Mouse (Mus musculus) thymus, adult 2 months (tissue): ENCODE results near the gene Tex45. TPM values are rescaled to one million over a fixed set of nuclear protein-coding genes. Genes with fewer than 3 reads are reported as not detected.

Experiments
- DNase-seq: peaks from one replicate; pipeline ENCODE4 v3.0.0; 2021
- H3K27ac ChIP-seq: fragments of 200-500 bp; 2 replicates; pipeline ENCODE4 v1.5.1; 2012; ENCODE audit warnings: low read length, control low read depth; ENCODE audit not compliant: control insufficient read depth, insufficient read depth
- H3K27me3 ChIP-seq: fragments of 200-500 bp; 2 replicates; pipeline ENCODE4 v1.6.1; 2012; ENCODE audit warnings: mild to moderate bottlenecking, low read length, moderate library complexity, mixed read lengths; ENCODE audit not compliant: control insufficient read depth, insufficient read depth
- H3K36me3 ChIP-seq: fragments of 200-500 bp; 2 replicates; pipeline ENCODE4 v1.6.1; 2012; ENCODE audit warnings: mild to moderate bottlenecking, low read length, moderate library complexity; ENCODE audit not compliant: control insufficient read depth, insufficient read depth
- H3K4me1 ChIP-seq: fragments of 200-500 bp; replicated peaks from 2 replicates; pipeline ENCODE4 v1.6.1; 2012; ENCODE audit warnings: low read length; ENCODE audit not compliant: control insufficient read depth, insufficient read depth
- H3K4me3 ChIP-seq: fragments of 200-500 bp; 2 replicates; pipeline ENCODE4 v1.5.1; 2012; ENCODE audit warnings: mild to moderate bottlenecking, low read length, control low read depth, moderate library complexity; ENCODE audit not compliant: control insufficient read depth, insufficient read depth
- CTCF ChIP-seq: fragments of 200-500 bp; IDR thresholded peaks from 2 replicates; pipeline ENCODE4 v1.5.1; 2012; ENCODE audit warnings: mild to moderate bottlenecking, control low read depth, low read length, moderate library complexity, borderline replicate concordance; ENCODE audit not compliant: control insufficient read depth, poor library complexity, insufficient read depth; ENCODE audit errors: extremely low read depth
- POLR2A ChIP-seq: fragments of 200-500 bp; IDR thresholded peaks from 2 replicates; pipeline ENCODE4 v1.6.1; 2012; ENCODE audit warnings: mild to moderate bottlenecking, low read length, control low read depth, moderate library complexity; ENCODE audit not compliant: control insufficient read depth, poor library complexity, insufficient read depth; ENCODE audit errors: extremely low read depth
- WGBS: fragments of 180-500 bp; shearing (Covaris S2); methylation state at CpG from one replicate; pipeline ENCODE4 v1.1.7; 2018; 5-methylcytosine and 5-hydroxymethylcytosine counted together
- polyA plus RNA-seq: library from polyadenylated mRNA; depleted of rRNA; stranded (reverse); fragments of >200 nt; gene quantifications from 2 replicates; pipeline ENCODE4 v1.2.3, GENCODE M21; 2012

Tex45 gene
- polyA plus RNA-seq, 1 experiment = 0.20 TPM

DNA sequence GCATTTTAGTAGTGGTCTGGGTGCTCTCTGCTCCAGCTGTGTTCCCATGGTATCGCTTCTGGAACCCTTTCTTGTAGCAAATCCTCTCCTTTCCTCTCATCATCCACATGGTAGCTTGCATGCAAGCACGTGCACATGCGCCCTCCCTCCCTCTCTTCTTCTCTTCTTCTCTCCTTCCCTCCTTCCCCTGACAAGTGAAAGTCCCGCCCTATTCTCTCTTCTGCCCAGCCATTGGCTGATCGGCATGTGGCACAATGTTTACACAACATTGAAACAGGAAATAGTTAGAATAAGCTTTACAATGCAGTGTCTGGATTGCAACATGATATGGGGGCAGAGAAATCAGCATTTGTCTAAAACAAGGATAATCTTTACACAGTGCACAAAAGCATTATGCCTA lies 10.9 kb downstream of the Tex45 start:
- Histone ChIP-seq H3K36me3 (no peaks in the 10 kb centered on the region), H3K27me3 (no peaks in the 10 kb centered on the region), H3K4me1 (peaks cover 2% of the 10 kb centered on the region; the same call in 1 of the 2 replicates), H3K27ac (no peak overlapping the region), H3K4me3 (no peak overlapping the region)
- WGBS = 66% methylated on average over 5 of the region's 5 CpGs
- DNase-seq = no peak
- no peak for TF ChIP-seq POLR2A
- TF ChIP-seq CTCF = no peak

DNA sequence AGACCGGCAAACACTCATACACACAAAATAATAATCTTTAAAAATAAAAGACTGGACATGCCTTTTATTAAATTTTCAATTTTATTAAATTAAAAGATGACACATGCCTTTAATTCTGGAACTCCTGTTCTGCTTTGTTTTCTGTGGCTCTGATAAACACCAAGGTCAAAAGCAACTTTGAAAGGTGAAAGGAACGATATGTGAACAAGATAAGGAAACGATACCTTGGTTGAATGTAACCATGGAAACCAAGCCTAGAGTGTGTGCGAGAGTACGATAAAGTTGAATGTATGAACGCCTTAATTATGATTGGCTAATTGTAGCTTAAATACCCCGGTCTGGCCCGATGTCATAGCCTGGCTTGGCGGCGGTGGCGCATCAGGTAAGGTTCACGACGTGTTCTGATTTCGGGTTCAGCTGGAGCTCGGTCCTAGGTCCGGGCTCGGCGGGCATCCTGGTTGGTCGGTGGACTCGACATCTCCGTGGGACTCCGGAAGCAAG lies 11.6 kb downstream of the Tex45 start:
- Histone ChIP-seq H3K4me3 (no peak overlapping the region), H3K4me1 (peaks cover 2% of the 10 kb centered on the region; the same call in 1 of the 2 replicates), H3K27me3 (no peaks in the 10 kb centered on the region), H3K36me3 (no peaks in the 10 kb centered on the region), H3K27ac (no peak overlapping the region)
- 93% methylated on average over 22 of the region's 22 CpGs for WGBS
- DNase-seq = no peak
- TF ChIP-seq CTCF = no peak
- TF ChIP-seq POLR2A = no peak

DNA sequence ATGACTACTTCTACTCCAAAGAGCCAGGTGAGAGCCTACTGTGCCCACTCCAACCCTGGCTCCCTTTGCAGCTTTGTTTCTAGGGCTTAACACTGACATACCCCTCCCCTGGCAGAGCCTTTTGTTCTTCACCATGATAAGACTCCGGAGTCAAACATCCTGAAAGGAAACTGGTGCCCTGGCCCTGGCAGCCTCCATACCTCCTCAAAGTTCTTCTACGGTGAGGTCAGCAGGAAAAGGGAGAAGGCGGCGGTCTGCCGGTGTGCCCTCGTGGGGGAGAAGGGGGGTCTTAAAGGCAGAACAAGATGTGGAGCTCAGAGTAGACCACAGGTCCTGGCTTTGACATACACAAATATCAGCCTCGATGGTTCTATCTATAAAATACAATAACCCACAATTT lies 12.9 kb downstream of the Tex45 start:
- DNase-seq = no peak
- no peaks in the 10 kb centered on the region for H3K36me3 ChIP-seq
- no peaks in the 10 kb centered on the region for H3K27me3 ChIP-seq
- H3K27ac ChIP-seq = no peak overlapping the region
- H3K4me1 ChIP-seq = peaks cover 2% of the 10 kb centered on the region; the same call in 1 of the 2 replicates
- TF ChIP-seq POLR2A (no peak), CTCF (no peak)
- WGBS = 36% methylated on average over 7 of the region's 7 CpGs
- no peak overlapping the region for H3K4me3 ChIP-seq

DNA sequence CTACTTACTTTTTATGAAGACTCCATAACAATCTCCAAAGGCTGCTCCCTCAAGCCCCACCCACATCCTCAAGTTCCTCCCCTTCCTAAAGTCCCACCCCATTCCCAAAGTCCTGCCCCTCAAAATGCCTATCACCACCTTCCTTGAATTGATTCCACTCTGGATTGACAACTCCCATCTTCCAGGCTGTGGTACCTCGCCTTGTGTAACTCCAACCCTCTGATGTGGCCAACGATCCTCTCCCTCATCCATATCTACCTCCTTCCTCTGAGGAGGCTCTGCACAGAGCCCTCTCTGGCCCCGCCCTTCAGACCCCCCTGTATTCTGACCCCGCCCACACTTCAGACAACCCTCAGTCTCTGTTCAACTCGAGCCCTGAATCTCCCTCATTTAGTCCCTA lies 14.5 kb downstream of the Tex45 start:
- H3K4me3 ChIP-seq = no peak overlapping the region
- peaks cover 2% of the 10 kb centered on the region; the same call in 1 of the 2 replicates for H3K4me1 ChIP-seq
- 44% methylated on average over 5 of the region's 5 CpGs for WGBS
- no peaks in the 10 kb centered on the region for H3K27me3 ChIP-seq
- TF ChIP-seq POLR2A (no peak), CTCF (no peak)
- H3K36me3 ChIP-seq = no peaks in the 10 kb centered on the region
- no peak overlapping the region for H3K27ac ChIP-seq
- DNase-seq = no peak

DNA sequence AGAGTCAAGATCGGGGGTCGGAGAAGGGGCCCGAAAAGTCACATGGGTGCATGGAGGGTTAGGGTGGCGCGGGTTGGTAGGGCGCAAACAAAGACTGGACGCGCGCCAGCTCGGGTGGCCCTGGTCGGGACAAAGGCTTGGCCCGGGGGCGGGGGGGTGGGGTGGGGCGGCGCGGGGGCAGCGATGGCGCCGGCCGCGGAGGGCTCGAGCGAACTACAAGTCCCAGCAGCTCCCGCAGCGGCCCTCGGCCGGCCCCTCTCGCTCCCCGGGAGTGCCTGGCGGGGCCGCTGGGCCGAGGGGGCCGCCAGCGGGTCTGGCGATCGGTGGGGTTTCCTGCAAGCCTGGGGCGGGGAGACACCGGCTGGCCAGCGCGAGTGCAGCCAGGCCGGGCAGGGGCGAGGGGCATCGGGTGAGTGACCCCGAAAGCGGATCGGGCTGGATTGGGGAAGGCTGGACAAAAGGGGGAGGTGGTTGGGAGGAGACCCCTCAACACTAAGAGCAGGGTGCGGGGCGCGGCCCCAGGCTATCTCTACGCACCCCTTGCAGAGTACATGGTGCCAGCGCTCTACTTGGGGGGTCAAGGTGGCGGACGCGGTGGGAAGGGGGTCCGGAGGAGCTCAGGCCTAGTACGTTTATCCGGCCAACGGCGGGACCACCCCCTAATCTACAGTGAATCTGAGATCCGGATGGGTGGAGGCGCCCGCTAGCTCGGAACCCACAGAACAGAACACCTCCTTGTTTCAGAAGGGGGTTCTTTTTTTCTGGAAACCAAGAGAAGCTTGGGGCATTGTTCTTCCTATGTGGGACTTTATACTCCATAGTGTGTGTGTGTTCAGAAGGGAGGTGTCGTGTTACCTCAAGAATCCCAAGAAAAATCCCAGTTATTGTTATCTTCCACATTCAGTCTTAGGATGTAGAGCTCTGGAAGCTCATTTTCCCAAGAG lies 22.5 kb downstream of the Tex45 start, which contains the start of gene Zfp358:
TSS of gene Zfp358 (plus strand) at position 238 of the 944 bp plus-strand sequence.
- Histone ChIP-seq H3K27me3 (no peaks in the 10 kb centered on the region), H3K36me3 (no peaks in the 10 kb centered on the region), H3K4me3 (peak within 1 kb of the TSS; percentile 98), H3K4me1 (peaks cover 8% of the 10 kb centered on the region), H3K27ac (no peak within 1 kb of the TSS)
- TF ChIP-seq CTCF (no peak), POLR2A (peak; percentile 49; the same call in 1 of the 2 replicates)
- peak; percentile 65 for DNase-seq
- 1% methylated on average over 54 of the region's 64 CpGs for WGBS

DNA sequence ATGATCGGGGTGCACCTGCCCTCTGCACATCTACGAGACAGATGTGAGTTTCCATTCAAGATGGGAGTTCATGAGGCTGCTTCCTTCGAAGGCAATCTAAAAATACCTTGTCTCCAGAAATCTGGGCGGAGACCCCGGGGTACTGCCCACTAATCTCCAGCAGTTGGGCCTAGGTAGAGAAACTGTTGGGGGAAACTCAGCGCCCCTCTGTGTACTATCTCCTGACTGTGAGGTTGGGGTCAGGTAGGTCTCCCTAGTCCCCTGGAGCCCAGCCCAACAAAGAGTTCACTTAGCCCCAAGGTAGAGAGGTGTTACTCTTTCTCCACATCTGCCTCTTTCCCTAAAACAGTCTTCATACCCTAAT lies 23.2 kb downstream of the Tex45 start:
- H3K4me3 ChIP-seq = peak overlapping the region; percentile 98; the same call in 1 of the 2 replicates
- no peaks in the 10 kb centered on the region for H3K27me3 ChIP-seq
- peaks cover 8% of the 10 kb centered on the region for H3K4me1 ChIP-seq
- H3K27ac ChIP-seq = no peak overlapping the region
- WGBS = 38% methylated on average over 6 of the region's 6 CpGs
- DNase-seq = no peak
- TF ChIP-seq POLR2A = no peak
- no peak for TF ChIP-seq CTCF
- no peaks in the 10 kb centered on the region for H3K36me3 ChIP-seq
